Mouse (Mus musculus) intestine, postnatal 0 days (tissue): ENCODE results near the gene Ces1d. TPM values are rescaled to one million over a fixed set of nuclear protein-coding genes. Genes with fewer than 3 reads are reported as not detected.
A peak's percentile ranks its signal among the peaks of the same experiment; 100 is the strongest.

ENCODE experiments used
- ATAC-seq: fragments of 200-750 bp; cut with Nextera tagmentation; 2 replicates; pipeline ENCODE4 v1.8.0; 2017; ENCODE audit warnings: mild to moderate bottlenecking, moderate TSS enrichment, moderate library complexity
- H3K27ac ChIP-seq: fragments of 300-500 bp; sonication (generic); 2 replicates; pipeline ENCODE4 v1.5.1; 2014; ENCODE audit warnings: mild to moderate bottlenecking, low read depth, low read length, moderate library complexity
- H3K27me3 ChIP-seq: fragments of 300-500 bp; sonication (generic); replicated peaks from 2 replicates; pipeline ENCODE4 v1.6.1; 2014; ENCODE audit warnings: low read length, mixed read lengths; ENCODE audit not compliant: control insufficient read depth, insufficient read depth
- H3K36me3 ChIP-seq: fragments of 300-500 bp; sonication (generic); 2 replicates; pipeline ENCODE4 v1.6.1; 2014; ENCODE audit warnings: mild to moderate bottlenecking, moderate library complexity; ENCODE audit not compliant: control insufficient read depth, insufficient read depth
- H3K4me1 ChIP-seq: fragments of 300-500 bp; sonication (generic); replicated peaks from 2 replicates; pipeline ENCODE4 v1.6.1; 2014; ENCODE audit warnings: antibody characterized with exemption, low read length, mixed read lengths; ENCODE audit not compliant: control insufficient read depth, insufficient read depth
- H3K4me2 ChIP-seq: fragments of 300-500 bp; sonication (generic); replicated peaks from 2 replicates; pipeline ENCODE4 v1.6.1; 2014; ENCODE audit warnings: low read depth, mild to moderate bottlenecking, moderate library complexity
- H3K4me3 ChIP-seq: fragments of 300-500 bp; sonication (generic); 2 replicates; pipeline ENCODE4 v1.5.1; 2014; ENCODE audit warnings: low read depth, low read length
- H3K9ac ChIP-seq: fragments of 300-500 bp; sonication (generic); 2 replicates; pipeline ENCODE4 v1.6.1; 2014; ENCODE audit warnings: mild to moderate bottlenecking, low read depth, low read length
- H3K9me3 ChIP-seq: fragments of 300-500 bp; sonication (generic); 2 replicates; pipeline ENCODE4 v1.6.1; 2016; ENCODE audit warnings: mixed run types; ENCODE audit not compliant: control insufficient read depth
- CTCF ChIP-seq: sonication (generic); IDR thresholded peaks from 2 replicates; pipeline ENCODE4 v1.5.1; 2016; ENCODE audit warnings: low read depth, mild to moderate bottlenecking, control low read depth, antibody characterized with exemption, moderate library complexity
- WGBS: fragments of 180-500 bp; shearing (Covaris S2); extraction: QIAGEN DNeasy Blood & Tissue Kit; methylation state at CpG from one replicate; pipeline ENCODE4 v1.1.7; 2014; 5-methylcytosine and 5-hydroxymethylcytosine counted together
- polyA plus RNA-seq: library from polyadenylated mRNA; unstranded; fragments of >200 nt; fragmentation: Nextera tagmentation; extraction: Ambion mirVana; gene quantifications from 2 replicates; pipeline ENCODE4 v1.2.1, GENCODE M21; 2015

The Ces1d gene
- polyA plus RNA-seq, result 0.14 and 0.22 TPM in 2 replicates

DNA sequence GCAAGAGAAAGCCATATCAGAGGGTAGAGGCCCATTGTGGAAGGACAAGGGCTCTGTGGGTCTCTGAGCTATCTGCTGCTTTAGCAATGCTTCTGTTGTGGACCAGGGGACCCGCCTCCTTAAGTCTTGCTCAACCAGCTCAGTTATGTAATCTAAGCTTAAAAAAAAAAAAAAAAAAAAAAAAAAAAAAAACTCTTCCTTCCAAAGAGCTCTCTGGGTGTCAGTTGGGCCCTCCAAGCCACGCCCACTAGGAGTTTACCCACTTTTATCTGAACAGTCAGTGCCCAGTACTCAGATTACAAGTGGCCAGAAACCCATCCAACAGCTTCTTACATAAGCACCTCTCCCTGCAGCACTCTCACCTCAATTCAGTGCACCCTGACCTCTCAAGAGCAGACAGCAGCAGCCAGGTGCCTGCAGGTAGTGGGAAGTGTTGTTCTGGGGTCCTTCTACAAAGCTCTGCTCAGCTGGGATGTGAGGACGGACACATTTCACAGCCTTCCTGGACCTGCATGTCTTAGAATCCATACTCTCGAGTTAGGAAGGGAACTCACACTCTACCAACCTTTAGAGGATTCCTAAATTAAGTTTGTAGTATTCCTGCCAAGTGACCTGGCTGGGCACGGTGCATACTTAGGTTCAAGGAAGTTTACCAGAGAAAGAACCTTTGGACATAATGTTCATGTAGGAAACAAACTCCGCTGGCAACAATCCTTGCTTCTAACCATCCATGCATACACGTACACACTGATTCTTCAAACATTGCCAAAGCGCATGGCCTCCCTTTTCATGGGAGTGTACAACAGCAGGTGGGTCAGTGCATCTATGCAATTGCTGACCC lies at the start of gene Ces1d:
Gene Ces1d (minus strand): TSS at position 154 of the 841 bp plus-strand sequence.
- no peak for TF ChIP-seq CTCF
- WGBS, result 45% methylated on average over 8 of the region's 8 CpGs
- H3K4me3 ChIP-seq, result no peak within 1 kb of the TSS
- no peak within 1 kb of the TSS for H3K27ac ChIP-seq
- H3K27me3 ChIP-seq, result no peaks in the 10 kb centered on the region
- no peak within 1 kb of the TSS for H3K4me2 ChIP-seq
- peaks cover 4% of the 10 kb centered on the region; the same call in 1 of the 2 replicates for H3K4me1 ChIP-seq
- no peaks in the 10 kb centered on the region for H3K36me3 ChIP-seq
- H3K9me3 ChIP-seq, result no peaks in the 10 kb centered on the region
- ATAC-seq, result peak; percentile 36
- no peak within 1 kb of the TSS for H3K9ac ChIP-seq

DNA sequence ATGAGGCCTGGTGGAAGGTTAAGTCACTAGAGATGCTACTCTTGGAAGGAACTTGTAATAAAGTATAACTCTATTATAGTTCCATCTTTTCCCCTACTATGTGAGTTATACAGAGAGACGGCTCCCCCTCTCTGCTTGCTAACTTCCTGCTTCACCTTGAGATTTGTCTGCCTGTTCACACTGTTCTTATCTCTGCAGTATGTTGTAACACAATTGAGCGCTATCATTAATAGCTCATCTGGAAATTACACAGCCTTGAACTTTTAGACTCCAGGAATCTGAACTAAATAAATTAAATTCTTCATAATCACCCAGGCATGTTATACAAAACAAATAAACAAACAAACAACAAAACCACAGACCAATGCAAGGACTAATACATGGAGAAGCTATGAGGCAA lies 48.4 kb upstream of the Ces1d start:
- Histone ChIP-seq H3K27me3 (no peaks in the 10 kb centered on the region), H3K36me3 (no peaks in the 10 kb centered on the region), H3K4me2 (no peak overlapping the region), H3K27ac (no peak overlapping the region), H3K9me3 (no peaks in the 10 kb centered on the region), H3K4me3 (no peak overlapping the region), H3K9ac (no peak overlapping the region), H3K4me1 (no peaks in the 10 kb centered on the region)
- 31% methylated on average over 2 of the region's 2 CpGs for WGBS
- no peak; the same call in 1 of the 2 replicates for ATAC-seq
- no peak for TF ChIP-seq CTCF

DNA sequence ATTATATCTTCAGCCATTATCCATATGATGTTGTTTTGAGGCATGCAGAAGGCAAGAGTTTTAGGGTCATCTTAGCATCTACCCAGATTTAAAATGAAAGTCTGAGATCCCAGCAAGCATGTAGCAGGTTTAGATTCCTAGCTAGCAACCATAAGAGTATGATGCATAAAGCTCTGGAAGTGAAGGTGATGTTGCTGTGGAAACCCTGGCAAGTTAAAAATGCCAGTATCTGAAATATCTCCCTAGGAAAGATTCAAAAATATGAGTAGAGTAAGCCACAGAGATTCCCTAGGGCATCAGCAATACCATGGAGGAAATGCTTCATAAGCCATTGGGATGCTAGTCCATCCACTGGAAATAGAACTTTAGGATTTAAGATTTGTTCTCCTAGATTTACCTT lies 42.2 kb upstream of the Ces1d start:
- no peaks in the 10 kb centered on the region for H3K36me3 ChIP-seq
- no peak overlapping the region for H3K4me2 ChIP-seq
- H3K27ac ChIP-seq, result no peak overlapping the region
- ATAC-seq, result no peak
- H3K9ac ChIP-seq, result no peak overlapping the region
- H3K4me3 ChIP-seq, result no peak overlapping the region
- H3K4me1 ChIP-seq, result 0 out of 2 replicates have a peak, but pooled peaks cover 3% of the 10 kb centered on the region
- H3K9me3 ChIP-seq, result no peaks in the 10 kb centered on the region
- no peaks in the 10 kb centered on the region for H3K27me3 ChIP-seq
- TF ChIP-seq CTCF, result no peak

DNA sequence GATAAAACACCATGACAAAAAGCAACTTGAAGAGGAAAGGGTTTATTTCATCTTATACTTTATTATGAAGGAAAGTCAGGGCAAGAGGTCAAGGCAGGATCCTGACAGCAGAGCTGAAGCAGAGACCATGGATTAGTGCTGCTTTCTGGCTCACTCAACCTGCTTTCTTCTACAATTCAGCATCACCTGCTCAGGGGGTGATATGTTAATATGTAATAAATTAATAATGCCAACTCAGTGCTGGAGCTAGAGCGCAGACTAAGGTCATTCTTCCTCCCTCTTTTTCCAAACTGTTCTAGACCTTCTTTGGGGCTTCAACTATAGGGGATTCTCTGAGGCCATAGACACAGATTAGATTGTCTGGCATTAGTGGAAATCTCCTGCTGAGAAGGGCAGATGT lies 38.0 kb upstream of the Ces1d start:
- 0 out of 2 replicates have a peak, but pooled peaks cover 3% of the 10 kb centered on the region for H3K4me1 ChIP-seq
- ATAC-seq, result no peak
- H3K9me3 ChIP-seq, result no peaks in the 10 kb centered on the region
- no peak overlapping the region for H3K9ac ChIP-seq
- no peak overlapping the region for H3K4me2 ChIP-seq
- no peaks in the 10 kb centered on the region for H3K36me3 ChIP-seq
- 81% methylated on average over 1 of the region's 1 CpGs for WGBS
- no peak overlapping the region for H3K27ac ChIP-seq
- H3K4me3 ChIP-seq, result no peak overlapping the region
- TF ChIP-seq CTCF, result no peak
- no peaks in the 10 kb centered on the region for H3K27me3 ChIP-seq

DNA sequence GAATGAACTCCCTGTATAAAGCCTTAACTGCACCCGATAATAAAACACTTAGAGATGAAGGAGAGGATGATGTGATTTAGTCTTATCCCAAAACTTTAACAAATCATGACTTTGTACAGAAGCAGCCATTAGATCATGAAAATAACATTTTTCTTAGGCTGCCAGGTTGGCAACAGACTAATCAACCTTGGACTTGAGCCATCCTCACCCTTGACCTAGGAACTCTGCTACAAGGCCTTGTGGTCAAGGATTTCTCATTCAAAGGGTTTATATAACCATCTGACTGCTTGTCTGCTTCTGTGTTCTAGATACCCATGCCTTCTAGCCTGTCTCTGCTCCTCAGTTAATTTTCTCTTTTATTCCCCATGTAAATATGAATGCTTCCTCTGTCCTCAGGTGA lies 37.1 kb upstream of the Ces1d start:
- no peaks in the 10 kb centered on the region for H3K36me3 ChIP-seq
- no peak overlapping the region for H3K4me2 ChIP-seq
- H3K4me1 ChIP-seq, result 0 out of 2 replicates have a peak, but pooled peaks cover 3% of the 10 kb centered on the region
- WGBS, result 92% methylated on average over 1 of the region's 1 CpGs
- H3K9ac ChIP-seq, result no peak overlapping the region
- no peak overlapping the region for H3K4me3 ChIP-seq
- no peak for ATAC-seq
- H3K9me3 ChIP-seq, result no peaks in the 10 kb centered on the region
- no peak overlapping the region for H3K27ac ChIP-seq
- TF ChIP-seq CTCF, result no peak
- H3K27me3 ChIP-seq, result no peaks in the 10 kb centered on the region

GRCm38 (mm10) chr8:93234068-93234467 lies 36.4 kb upstream of the Ces1d start:
- WGBS, result 53% methylated on average over 6 of the region's 6 CpGs
- Histone ChIP-seq H3K4me1 (0 out of 2 replicates have a peak, but pooled peaks cover 3% of the 10 kb centered on the region), H3K27me3 (no peaks in the 10 kb centered on the region), H3K36me3 (no peaks in the 10 kb centered on the region), H3K4me2 (no peak overlapping the region), H3K27ac (no peak overlapping the region), H3K4me3 (no peak overlapping the region), H3K9me3 (no peaks in the 10 kb centered on the region), H3K9ac (no peak overlapping the region)
- no peak for ATAC-seq
- no peak for TF ChIP-seq CTCF
